Mouse (Mus musculus): ENCODE data around the gene Acot9. TPM values are rescaled to one million over a fixed set of nuclear protein-coding genes. Genes with fewer than 3 reads are reported as not detected.

The Acot9 gene
- total and polyA plus RNA-seq, 3 experiments = 11.5 to 26.1 (median 24.0) TPM

DNA sequence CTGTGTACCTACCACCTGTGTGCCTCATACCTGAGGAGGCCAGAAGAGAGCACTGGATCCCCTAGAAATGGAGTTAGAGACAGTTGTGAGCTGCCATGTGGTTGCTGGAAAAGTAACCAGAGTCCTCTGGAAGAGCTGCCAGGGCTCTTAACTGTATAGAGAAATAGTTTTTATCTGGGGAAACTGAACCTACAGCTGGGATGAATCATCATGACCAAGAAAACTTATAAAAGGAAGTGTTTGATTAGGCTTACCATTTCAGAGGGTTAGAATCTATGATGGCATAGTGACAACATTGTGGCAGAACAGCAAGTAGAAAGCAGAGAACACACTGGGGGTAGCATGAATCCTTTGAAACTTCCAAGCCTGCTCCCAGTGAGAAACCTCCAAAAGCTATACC, 5.4 kb upstream of the Acot9 start:
- no peak overlapping the region for H3K9ac ChIP-seq (ENCODE audit: low read depth, low read length)
- no peaks in the 10 kb centered on the region; the same call in 1 of the 2 replicates for H3K4me1 ChIP-seq (ENCODE audit: control insufficient read depth, insufficient read depth, low read length)
- TF ChIP-seq POLR2A (IDR thresholded peaks at IDR 0.05; ENCODE audit: insufficient read depth, low read depth, low read length) = no peak
- no peak for TF ChIP-seq CTCF (IDR thresholded peaks at IDR 0.05)
- TF ChIP-seq EP300 (IDR thresholded peaks at IDR 0.05; ENCODE audit: insufficient read depth, low read depth, low read length) = no peak
- H3K36me3 ChIP-seq (ENCODE audit: control insufficient read depth, insufficient read depth, low read length) = no peaks in the 10 kb centered on the region
- H3K27ac ChIP-seq = no peak overlapping the region
- H3K27me3 ChIP-seq (ENCODE audit: control insufficient read depth, insufficient read depth, low read length) = no peaks in the 10 kb centered on the region
- no peak for DNase-seq
- intact Hi-C loops (cut with DNase I) = no loop called here
- no peak overlapping the region for H3K4me3 ChIP-seq
- H3K79me2 ChIP-seq (replicated peaks; ENCODE audit: control insufficient read depth, insufficient read depth, low read length) = no peaks in the 10 kb centered on the region

DNA sequence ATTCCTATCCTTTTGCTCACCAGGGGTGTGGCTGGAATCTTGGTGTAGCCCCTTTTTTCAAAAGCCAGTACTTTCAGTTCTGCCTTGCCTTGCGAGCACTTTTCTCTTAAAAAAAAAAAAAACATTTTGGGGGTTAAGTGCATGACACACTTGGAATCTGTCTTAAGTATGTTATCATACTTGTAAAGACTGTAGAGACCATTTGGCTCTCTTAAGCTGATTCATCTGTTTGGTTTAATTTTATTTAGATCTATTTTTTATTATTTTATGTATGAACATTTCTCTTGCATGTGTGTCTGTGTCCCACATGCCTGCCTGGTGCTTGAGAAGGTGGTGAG, 641 bp downstream of the Acot9 start:
- peak overlapping the region; percentile 95 for H3K27ac ChIP-seq
- no peaks in the 10 kb centered on the region for H3K27me3 ChIP-seq (ENCODE audit: control insufficient read depth, insufficient read depth, low read length)
- peak overlapping the region; percentile 63 for H3K4me3 ChIP-seq
- 34% methylated on average over 1 of the region's 1 CpGs for WGBS
- TF ChIP-seq EP300 (IDR thresholded peaks at IDR 0.05; ENCODE audit: insufficient read depth, low read depth, low read length) = no peak
- TF ChIP-seq POLR2A (IDR thresholded peaks at IDR 0.05; ENCODE audit: insufficient read depth, low read depth, low read length) = no peak
- TF ChIP-seq CTCF (IDR thresholded peaks at IDR 0.05) = no peak
- H3K4me1 ChIP-seq (ENCODE audit: control insufficient read depth, insufficient read depth, low read length) = no peaks in the 10 kb centered on the region; the same call in none of the 2 replicates
- no peaks in the 10 kb centered on the region; the same call in none of the 2 replicates for H3K36me3 ChIP-seq (ENCODE audit: control insufficient read depth, insufficient read depth, low read length)
- H3K79me2 ChIP-seq (replicated peaks; ENCODE audit: control insufficient read depth, insufficient read depth, low read length) = peaks cover 2% of the 10 kb centered on the region; the same call in 1 of the 2 replicates
- H3K9ac ChIP-seq (ENCODE audit: low read depth, low read length) = 0 out of 2 replicates have a peak overlapping the region, but pooled peaks have one; percentile 81
- intact Hi-C loops (cut with DNase I) = loop anchor here (1.0 kb wide), 2 partner anchors 47 to 119 kb away; partner anchors contain the start of gene Sat1
- no peak for DNase-seq

DNA sequence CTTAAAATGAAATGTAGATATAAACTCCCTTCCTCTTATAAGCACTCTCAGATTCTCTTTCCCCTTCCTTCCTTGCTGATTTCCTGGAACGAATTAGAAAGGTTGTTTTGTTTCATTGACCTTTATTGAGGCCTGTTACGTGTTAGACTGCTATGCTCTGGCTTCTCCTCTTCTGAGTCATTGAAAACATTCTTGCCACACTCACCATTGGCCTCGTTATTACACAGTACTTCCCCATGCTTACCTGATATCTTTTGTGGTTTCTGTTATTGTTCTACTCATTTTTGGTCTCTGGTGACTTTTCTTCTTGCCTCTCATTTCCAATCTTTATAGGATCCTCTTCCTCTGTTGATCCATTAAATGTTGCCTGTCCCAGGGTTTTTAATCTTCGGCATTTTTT, 16.2 kb downstream of the Acot9 start:
- no peak for DNase-seq
- Histone ChIP-seq H3K27me3 (ENCODE audit: control insufficient read depth, insufficient read depth, low read length) (no peaks in the 10 kb centered on the region), H3K9ac (ENCODE audit: low read depth, low read length) (no peak overlapping the region), H3K4me3 (no peak overlapping the region), H3K4me1 (ENCODE audit: control insufficient read depth, insufficient read depth, low read length) (no peaks in the 10 kb centered on the region), H3K27ac (no peak overlapping the region), H3K36me3 (ENCODE audit: control insufficient read depth, insufficient read depth, low read length) (no peaks in the 10 kb centered on the region), H3K79me2 (replicated peaks; ENCODE audit: control insufficient read depth, insufficient read depth, low read length) (no peaks in the 10 kb centered on the region)
- TF ChIP-seq EP300 (IDR thresholded peaks at IDR 0.05; ENCODE audit: insufficient read depth, low read depth, low read length) = no peak
- no peak for TF ChIP-seq POLR2A (IDR thresholded peaks at IDR 0.05; ENCODE audit: insufficient read depth, low read depth, low read length)
- no peak for TF ChIP-seq CTCF (IDR thresholded peaks at IDR 0.05)
- WGBS = 66% methylated on average over 4 of the region's 4 CpGs
- intact Hi-C loops (cut with DNase I) = no loop called here

DNA sequence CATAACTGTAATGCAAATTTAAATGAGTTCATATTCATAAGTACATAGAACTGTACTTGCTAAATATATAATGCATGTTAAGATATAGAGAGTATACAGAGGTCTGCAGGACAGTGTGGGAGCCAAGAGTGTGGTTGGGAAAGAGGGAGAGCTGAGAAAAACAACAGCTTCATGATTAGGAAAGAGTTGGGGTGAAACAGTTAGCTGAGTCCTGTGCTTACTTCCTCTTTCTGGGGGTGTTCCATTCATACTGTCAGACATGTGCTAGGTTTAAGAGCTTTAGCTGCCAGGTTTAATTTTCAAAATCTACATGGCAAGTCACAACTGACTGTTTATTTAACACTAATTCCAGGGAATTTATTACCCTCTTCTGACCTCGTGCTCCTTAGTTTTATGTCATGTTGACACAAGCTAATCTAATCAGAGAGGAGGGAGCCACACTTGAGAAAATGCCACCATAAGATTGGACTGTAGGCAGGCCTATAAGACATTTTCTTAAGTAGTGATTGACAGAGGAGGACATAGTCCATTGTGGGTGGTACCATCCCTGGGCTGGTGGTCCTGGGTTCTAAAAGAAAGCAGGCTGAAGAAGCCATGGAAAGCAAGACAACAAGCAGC, 18.3 kb downstream of the Acot9 start:
- H3K4me3 ChIP-seq = no peak overlapping the region
- no peaks in the 10 kb centered on the region for H3K79me2 ChIP-seq (replicated peaks; ENCODE audit: control insufficient read depth, insufficient read depth, low read length)
- H3K27me3 ChIP-seq (ENCODE audit: control insufficient read depth, insufficient read depth, low read length) = no peaks in the 10 kb centered on the region
- no peaks in the 10 kb centered on the region for H3K36me3 ChIP-seq (ENCODE audit: control insufficient read depth, insufficient read depth, low read length)
- 21% methylated on average over 1 of the region's 1 CpGs for WGBS
- no peak overlapping the region for H3K27ac ChIP-seq
- DNase-seq = no peak
- H3K9ac ChIP-seq (ENCODE audit: low read depth, low read length) = no peak overlapping the region
- no peak for TF ChIP-seq CTCF (IDR thresholded peaks at IDR 0.05)
- TF ChIP-seq EP300 (IDR thresholded peaks at IDR 0.05; ENCODE audit: insufficient read depth, low read depth, low read length) = no peak
- no peak for TF ChIP-seq POLR2A (IDR thresholded peaks at IDR 0.05; ENCODE audit: insufficient read depth, low read depth, low read length)
- intact Hi-C loops (cut with DNase I) = no loop called here
- no peaks in the 10 kb centered on the region for H3K4me1 ChIP-seq (ENCODE audit: control insufficient read depth, insufficient read depth, low read length)

DNA sequence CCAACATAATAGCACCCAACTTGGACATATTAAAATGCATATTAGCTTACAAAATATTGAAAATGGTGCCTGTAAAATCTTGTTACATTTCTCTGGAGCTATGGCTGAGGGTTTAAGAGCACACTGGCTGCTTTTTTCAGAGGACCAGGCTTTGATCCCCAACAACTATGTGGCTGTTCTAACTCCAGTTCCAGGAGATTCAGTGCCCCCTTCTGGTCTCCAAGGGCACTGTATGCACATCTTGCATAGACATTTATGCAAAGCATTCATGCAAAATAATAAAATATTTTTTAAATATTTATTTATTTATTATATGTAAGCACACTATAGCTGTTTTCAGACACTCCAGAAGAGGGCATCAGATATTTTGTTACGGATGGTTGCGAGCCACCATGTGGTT, 44.1 kb downstream of the Acot9 start:
- Histone ChIP-seq H3K36me3 (ENCODE audit: control insufficient read depth, insufficient read depth, low read length) (no peaks in the 10 kb centered on the region), H3K4me1 (ENCODE audit: control insufficient read depth, insufficient read depth, low read length) (no peaks in the 10 kb centered on the region), H3K27ac (no peak overlapping the region), H3K79me2 (replicated peaks; ENCODE audit: control insufficient read depth, insufficient read depth, low read length) (no peaks in the 10 kb centered on the region), H3K9ac (ENCODE audit: low read depth, low read length) (no peak overlapping the region), H3K4me3 (no peak overlapping the region), H3K27me3 (ENCODE audit: control insufficient read depth, insufficient read depth, low read length) (no peaks in the 10 kb centered on the region)
- no peak for DNase-seq
- 96% methylated on average over 2 of the region's 2 CpGs for WGBS
- TF ChIP-seq EP300 (IDR thresholded peaks at IDR 0.05; ENCODE audit: insufficient read depth, low read depth, low read length) (no peak), CTCF (IDR thresholded peaks at IDR 0.05) (peak; percentile 54)
- intact Hi-C loops (cut with DNase I) = no loop called here

DNA sequence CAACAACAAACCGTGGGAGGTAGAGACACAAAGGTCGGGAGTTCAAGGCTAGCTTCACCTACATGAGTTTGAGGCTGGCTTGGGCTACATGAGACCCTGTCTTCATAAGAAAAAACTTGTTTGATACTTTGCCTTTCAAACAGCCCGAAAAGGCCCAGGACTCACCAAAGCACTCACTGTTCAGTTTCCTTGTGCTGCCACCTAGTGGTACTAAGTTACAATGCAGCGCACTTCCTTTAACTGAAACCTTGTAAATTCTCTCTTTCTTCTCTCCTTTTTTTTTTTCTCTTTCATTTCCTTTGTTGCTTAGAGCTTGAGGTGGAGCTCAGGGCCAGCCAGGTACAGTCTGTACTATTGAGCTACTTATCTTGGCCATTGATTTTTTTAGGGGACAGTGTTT, 55.8 kb downstream of the Acot9 start:
- no peak overlapping the region for H3K27ac ChIP-seq
- H3K27me3 ChIP-seq (ENCODE audit: control insufficient read depth, insufficient read depth, low read length) = no peaks in the 10 kb centered on the region
- TF ChIP-seq POLR2A (IDR thresholded peaks at IDR 0.05; ENCODE audit: insufficient read depth, low read depth, low read length) = no peak
- peak; percentile 85 for TF ChIP-seq CTCF (IDR thresholded peaks at IDR 0.05)
- H3K4me3 ChIP-seq = no peak overlapping the region
- WGBS = 37% methylated on average over 4 of the region's 4 CpGs
- H3K4me1 ChIP-seq (ENCODE audit: control insufficient read depth, insufficient read depth, low read length) = no peaks in the 10 kb centered on the region
- no peak overlapping the region for H3K9ac ChIP-seq (ENCODE audit: low read depth, low read length)
- no peaks in the 10 kb centered on the region for H3K36me3 ChIP-seq (ENCODE audit: control insufficient read depth, insufficient read depth, low read length)
- no peak for DNase-seq
- no peaks in the 10 kb centered on the region for H3K79me2 ChIP-seq (replicated peaks; ENCODE audit: control insufficient read depth, insufficient read depth, low read length)
- intact Hi-C loops (cut with DNase I) = loop anchor here (1.0 kb wide), 1 partner anchor 174 kb away; no protein-coding TSS in a partner anchor
